Mouse (Mus musculus): ENCODE measurements around the gene Galm. TPM values are rescaled to one million over a fixed set of nuclear protein-coding genes. Genes with fewer than 3 reads are reported as not detected.

The Galm gene
- 1 to 10 TPM; 1.8 to 2.6 TPM for total RNA-seq (2021)
- long read RNA-seq, experiment 1, partial matches to known transcripts, result 1 of 4 reads
- long read RNA-seq, experiment 1, other reads (novel, unspliced or antisense), result 0 of 4 reads
- long read RNA-seq, experiment 2, transcript Galm-201 (7 exons, 2,314 nt), result major isoform, 5 of 5 reads
- long read RNA-seq, experiment 2, partial matches to known transcripts, result 0 of 5 reads
- long read RNA-seq, experiment 2, other reads (novel, unspliced or antisense), result 0 of 5 reads

GRCm38 (mm10) chr17:80127331-80128251, at the start of gene Galm:
TSS of gene Galm (plus strand) at chr17:80127471.
- no peak for TF ChIP-seq CTCF (IDR thresholded peaks at IDR 0.05)
- H3K27ac ChIP-seq, result peak within 1 kb of the TSS; percentile 70
- H3K4me3 ChIP-seq, result peak within 1 kb of the TSS; percentile 51
- peak; percentile 24 to 32 for DNase-seq (ENCODE audit: extremely low spot score in 1 of 2, low spot score in 2 of 2)
- intact Hi-C loops (cut with DNase I), result loop anchor here (2.0 kb wide), 2 partner anchors 43 to 65 kb away; partner anchors contain the start of gene Hnrnpll

GRCm38 (mm10) chr17:80078726-80079125, 48.5 kb upstream of the Galm start:
- no peak for TF ChIP-seq CTCF (IDR thresholded peaks at IDR 0.05)
- H3K4me3 ChIP-seq, result no peak overlapping the region
- no peak for DNase-seq (ENCODE audit: extremely low spot score in 1 of 2, low spot score in 2 of 2)
- H3K27ac ChIP-seq, result peak overlapping the region; percentile 20
- intact Hi-C loops (cut with DNase I), result no loop called here

- no peak for TF ChIP-seq CTCF (IDR thresholded peaks at IDR 0.05)
- Histone ChIP-seq H3K27ac (peak overlapping the region; percentile 33), H3K4me3 (no peak overlapping the region)
- intact Hi-C loops (cut with DNase I), result no loop called here
- no peak for DNase-seq (ENCODE audit: extremely low spot score in 1 of 2, low spot score in 2 of 2)
Measured at GRCm38 (mm10) chr17:80083223-80083622, 44.0 kb upstream of the Galm start.

- intact Hi-C loops (cut with DNase I), result loop anchor here (1.0 to 2.0 kb wide), 2 partner anchors 42 to 81 kb away; partner anchors contain the start of gene Galm
- DNase-seq (ENCODE audit: extremely low spot score in 1 of 2, low spot score in 2 of 2), result peak; percentile 30 to 63
- Histone ChIP-seq H3K4me3 (no peak overlapping the region), H3K27ac (peak overlapping the region; percentile 73; the same call in 1 of the 2 replicates)
- TF ChIP-seq CTCF (IDR thresholded peaks at IDR 0.05), result no peak
Measured at GRCm38 (mm10) chr17:80084424-80084823, 42.8 kb upstream of the Galm start.

- Histone ChIP-seq H3K4me3 (no peak overlapping the region), H3K27ac (no peak overlapping the region)
- intact Hi-C loops (cut with DNase I), result no loop called here
- no peak for DNase-seq (ENCODE audit: extremely low spot score in 1 of 2, low spot score in 2 of 2)
- TF ChIP-seq CTCF (IDR thresholded peaks at IDR 0.05), result no peak
Measured at GRCm38 (mm10) chr17:80086591-80086990, 40.7 kb upstream of the Galm start.

- intact Hi-C loops (cut with DNase I), result no loop called here
Measured at GRCm38 (mm10) chr17:80088168-80088567, 39.1 kb upstream of the Galm start.

GRCm38 (mm10) chr17:80090551-80090950, 36.7 kb upstream of the Galm start:
- Histone ChIP-seq H3K4me3 (no peak overlapping the region), H3K27ac (no peak overlapping the region)
- intact Hi-C loops (cut with DNase I), result no loop called here
- TF ChIP-seq CTCF (IDR thresholded peaks at IDR 0.05), result no peak
- no peak for DNase-seq (ENCODE audit: extremely low spot score in 1 of 2, low spot score in 2 of 2)

More at GRCm38 (mm10) chr17:80088168-80088567, 39.1 kb upstream of the Galm start:
- H3K4me3 ChIP-seq, result no peak overlapping the region
- no peak for TF ChIP-seq CTCF (IDR thresholded peaks at IDR 0.05)
- DNase-seq (ENCODE audit: extremely low spot score in 1 of 2, low spot score in 2 of 2), result no peak
- H3K27ac ChIP-seq, result no peak overlapping the region

- H3K27ac ChIP-seq, result no peak overlapping the region
- no peak for TF ChIP-seq CTCF (IDR thresholded peaks at IDR 0.05)
- H3K4me3 ChIP-seq, result no peak overlapping the region
Measured at GRCm38 (mm10) chr17:80091879-80092549, 35.3 kb upstream of the Galm start.

GRCm38 (mm10) chr17:80095254-80095899, 31.9 kb upstream of the Galm start:
- Histone ChIP-seq H3K4me3 (no peak overlapping the region), H3K27ac (no peak overlapping the region; the same call in 1 of the 2 replicates)
- intact Hi-C loops (cut with DNase I), result no loop called here
- TF ChIP-seq CTCF (IDR thresholded peaks at IDR 0.05), result no peak
- DNase-seq (ENCODE audit: extremely low spot score in 1 of 2, low spot score in 2 of 2), result no peak

More at GRCm38 (mm10) chr17:80091879-80092549, 35.3 kb upstream of the Galm start:
- DNase-seq (ENCODE audit: extremely low spot score in 1 of 2, low spot score in 2 of 2), result no peak
- intact Hi-C loops (cut with DNase I), result no loop called here

- H3K4me3 ChIP-seq, result no peak overlapping the region
- no peak for TF ChIP-seq CTCF (IDR thresholded peaks at IDR 0.05)
- intact Hi-C loops (cut with DNase I), result no loop called here
Measured at GRCm38 (mm10) chr17:80096043-80096719, 31.1 kb upstream of the Galm start.

GRCm38 (mm10) chr17:80096720-80097114, 30.6 kb upstream of the Galm start:
- TF ChIP-seq CTCF (IDR thresholded peaks at IDR 0.05), result no peak

More at GRCm38 (mm10) chr17:80096043-80096719, 31.1 kb upstream of the Galm start:
- DNase-seq (ENCODE audit: extremely low spot score in 1 of 2, low spot score in 2 of 2), result peak; percentile 35 to 45
- H3K27ac ChIP-seq, result no peak overlapping the region; the same call in 1 of the 2 replicates

More at GRCm38 (mm10) chr17:80096720-80097114, 30.6 kb upstream of the Galm start:
- no peak for DNase-seq (ENCODE audit: extremely low spot score in 1 of 2, low spot score in 2 of 2)
- intact Hi-C loops (cut with DNase I), result no loop called here
- Histone ChIP-seq H3K27ac (no peak overlapping the region), H3K4me3 (no peak overlapping the region)

Measured in left cerebral cortex, adult 2 months (tissue).